Mouse (Mus musculus) MEL (cell line): ENCODE data around the gene Heatr5a. TPM values are rescaled to one million over a fixed set of nuclear protein-coding genes. Genes with fewer than 3 reads are reported as not detected.

ENCODE experiments used
- DNase-seq: peaks from one replicate; pipeline ENCODE4 v3.0.0; 2011; ENCODE audit warnings: low read depth, low spot score
- H3K27ac ChIP-seq: 2 replicates; pipeline ENCODE4 v1.5.1; 2012; ENCODE audit warnings: low read depth, mild to moderate bottlenecking, control low read depth, low read length, moderate library complexity; ENCODE audit not compliant: control insufficient read depth
- H3K27me3 ChIP-seq, 2 experiments: fragments of 150-350 bp in 1 of 2; sonication (generic) in 1 of 2; 2 replicates each; pipeline ENCODE4 v1.6.1; 2012; ENCODE audit warnings: low read length in 2 of 2, mild to moderate bottlenecking in 2 of 2, improper control_type of control experiment in 1 of 2, moderate library complexity in 1 of 2; ENCODE audit not compliant: insufficient read depth in 2 of 2, control insufficient read depth in 1 of 2
- H3K36me3 ChIP-seq, 2 experiments: 2 replicates each; pipeline ENCODE4 v1.6.1; 2012 to 2014; ENCODE audit warnings: low read length in 2 of 2, improper control_type of control experiment in 1 of 2, inconsistent platforms in 1 of 2, mild to moderate bottlenecking in 1 of 2; ENCODE audit not compliant: insufficient read depth in 2 of 2, control insufficient read depth in 1 of 2
- H3K4me1 ChIP-seq, 2 experiments: fragments of 150-350 bp in 1 of 2; sonication (generic) in 1 of 2; 2 replicates each; pipeline ENCODE4 v1.6.1; 2012; ENCODE audit warnings: low read length in 2 of 2, improper control_type of control experiment in 1 of 2, mild to moderate bottlenecking in 1 of 2; ENCODE audit not compliant: insufficient read depth in 2 of 2, control insufficient read depth in 1 of 2
- H3K4me3 ChIP-seq, 2 experiments: fragments of 150-350 bp in 1 of 2; sonication (generic) in 1 of 2; 2 replicates each; pipeline ENCODE4 v1.5.1; 2012; ENCODE audit warnings: low read depth in 2 of 2, low read length in 2 of 2, mild to moderate bottlenecking in 2 of 2, moderate library complexity in 2 of 2, control low read depth in 1 of 2, improper control_type of control experiment in 1 of 2; ENCODE audit not compliant: control insufficient read depth in 1 of 2, insufficient read depth in 1 of 2
- H3K79me2 ChIP-seq: 2 replicates; pipeline ENCODE4 v1.6.1; 2012; ENCODE audit warnings: mild to moderate bottlenecking, low read length, moderate library complexity; ENCODE audit not compliant: control insufficient read depth, poor library complexity, insufficient read depth
- H3K9ac ChIP-seq: 2 replicates; pipeline ENCODE4 v1.6.1; 2012; ENCODE audit warnings: low read depth, mild to moderate bottlenecking, control low read depth, low read length, moderate library complexity; ENCODE audit not compliant: control insufficient read depth, poor library complexity, severe bottlenecking
- H3K9me3 ChIP-seq: fragments of 150-350 bp; sonication (generic); replicated peaks from 2 replicates; pipeline ENCODE4 v1.6.1; 2012; ENCODE audit warnings: mild to moderate bottlenecking, low read length, improper control_type of control experiment, moderate library complexity; ENCODE audit not compliant: insufficient read depth
- CTCF ChIP-seq, 3 experiments: IDR thresholded peaks in 2 of 3; conservative IDR thresholded peaks in 1 of 3; 2 replicates each; pipeline ENCODE4 v1.5.1; 2011 to 2012; ENCODE audit warnings: low read length in 3 of 3, low read depth in 2 of 3, mild to moderate bottlenecking in 2 of 3, improper control_type of control experiment in 1 of 3, inconsistent platforms in 1 of 3, mixed read lengths in 1 of 3, moderate library complexity in 1 of 3; ENCODE audit not compliant: control insufficient read depth in 1 of 3, insufficient read depth in 1 of 3, poor library complexity in 1 of 3, severe bottlenecking in 1 of 3
- ELF1 ChIP-seq: IDR thresholded peaks from 2 replicates; pipeline ENCODE4 v1.6.1; 2014; ENCODE audit warnings: low read depth, mild to moderate bottlenecking, inconsistent platforms, low read length, improper control_type of control experiment, moderate library complexity
- EP300 ChIP-seq, 2 experiments: IDR thresholded peaks; 2 replicates each; pipeline ENCODE4 v1.6.1; 2011; ENCODE audit warnings: improper control_type of control experiment in 2 of 2, low read length in 2 of 2, low read depth in 1 of 2, mild to moderate bottlenecking in 1 of 2
- JUND ChIP-seq: IDR thresholded peaks from 2 replicates; pipeline ENCODE4 v1.6.1; 2011; ENCODE audit warnings: low read depth, mild to moderate bottlenecking, improper control_type of control experiment, low read length
- MAFK ChIP-seq: IDR thresholded peaks from 2 replicates; pipeline ENCODE4 v1.6.1; 2011; ENCODE audit warnings: low read depth, mild to moderate bottlenecking, low read length, improper control_type of control experiment, borderline replicate concordance
- MAZ ChIP-seq: IDR thresholded peaks from 2 replicates; pipeline ENCODE4 v1.6.1; 2012; ENCODE audit warnings: low read depth, mild to moderate bottlenecking, inconsistent platforms, low read length, improper control_type of control experiment
- MXI1 ChIP-seq: IDR thresholded peaks from 2 replicates; pipeline ENCODE4 v1.6.1; 2011; ENCODE audit warnings: mild to moderate bottlenecking, low read depth, low read length, improper control_type of control experiment
- NRF1 ChIP-seq: IDR thresholded peaks from 2 replicates; pipeline ENCODE4 v1.6.1; 2014; ENCODE audit warnings: low read depth, mild to moderate bottlenecking, inconsistent platforms, low read length, improper control_type of control experiment, moderate library complexity; ENCODE audit not compliant: poor library complexity, insufficient read depth, severe bottlenecking
- POLR2AphosphoS2 ChIP-seq: IDR thresholded peaks from 2 replicates; pipeline ENCODE4 v1.6.1; 2011; ENCODE audit warnings: low read length, improper control_type of control experiment
- RCOR1 ChIP-seq: IDR thresholded peaks from 2 replicates; pipeline ENCODE4 v1.6.1; 2012; ENCODE audit warnings: low read depth, mild to moderate bottlenecking, inconsistent platforms, low read length, improper control_type of control experiment
- SMC3 ChIP-seq: IDR thresholded peaks from 2 replicates; pipeline ENCODE4 v1.6.1; 2011; ENCODE audit warnings: low read depth, low read length, improper control_type of control experiment
- TBP ChIP-seq: IDR thresholded peaks from 2 replicates; pipeline ENCODE4 v1.8.0; 2011; ENCODE audit warnings: low read depth, low read length, improper control_type of control experiment
- USF1 ChIP-seq: IDR thresholded peaks from 2 replicates; pipeline ENCODE4 v1.6.1; 2014; ENCODE audit warnings: low read depth, mild to moderate bottlenecking, inconsistent platforms, low read length, improper control_type of control experiment, moderate library complexity
- ZMIZ1 ChIP-seq: IDR thresholded peaks from 2 replicates; pipeline ENCODE4 v1.6.1; 2012; ENCODE audit warnings: low read depth, mild to moderate bottlenecking, inconsistent platforms, low read length, improper control_type of control experiment, moderate library complexity
- ZNF384 ChIP-seq: IDR thresholded peaks from 2 replicates; pipeline ENCODE4 v1.6.1; 2012; ENCODE audit warnings: low read depth, mild to moderate bottlenecking, inconsistent platforms, low read length, improper control_type of control experiment
- polyA plus RNA-seq, 2 experiments: library from polyadenylated mRNA; stranded (reverse) in 1 of 2; unstranded in 1 of 2; fragments of >175 nt in 1 of 2; fragments of >200 nt in 1 of 2; gene quantifications; 2 replicates each; pipeline versions ENCODE4 v1.2.1 to v1.2.4; 2012; ENCODE audit warnings: low replicate concordance in 2 of 2, low read depth in 1 of 2; ENCODE audit not compliant: insufficient read length in 2 of 2, insufficient read depth in 1 of 2, missing spikeins in 1 of 2
- total RNA-seq: library from RNA; depleted of rRNA; stranded (reverse); fragments of 300-350 nt; gene quantifications from 2 replicates; pipeline ENCODE4 v1.2.3, GENCODE M21; 2012

Gene Heatr5a
- total and polyA plus RNA-seq, 3 experiments, result 41.2 to 70.5 (median 70.4) TPM

GRCm38 (mm10) chr12:51866226-51866910, 104.8 kb downstream of the Heatr5a start:
- H3K4me1 ChIP-seq, result peaks cover 10 to 29% of the 10 kb centered on the region in 2 experiments
- no peaks in the 10 kb centered on the region for H3K27me3 ChIP-seq
- H3K9me3 ChIP-seq, result no peaks in the 10 kb centered on the region
- peak overlapping the region; percentile 58 for H3K27ac ChIP-seq
- peak; percentile 65 for DNase-seq
- 0 out of 2 replicates have a peak, but pooled peaks have one; percentile 6 for TF ChIP-seq MXI1
- TF ChIP-seq TBP, result peak; percentile 76
- no peak for TF ChIP-seq SMC3
- TF ChIP-seq ELF1, result no peak
- no peak for TF ChIP-seq JUND
- TF ChIP-seq EP300 (IDR thresholded peaks at IDR 0.05; ENCODE audit: low read depth in 1 of 2, low read length in 2 of 2), result peak in 1 of 2 experiments; percentile 11; a peak in 1 of 4 replicates
- no peak for TF ChIP-seq ZMIZ1
- TF ChIP-seq POLR2AphosphoS2, result no peak
- no peak for TF ChIP-seq RCOR1
- no peak for TF ChIP-seq NRF1
- no peak for TF ChIP-seq ZNF384
- H3K4me3 ChIP-seq, result peak overlapping the region in 1 of 2 experiments; percentile 14; a peak in 1 of 4 replicates
- peak overlapping the region; percentile 32 for H3K9ac ChIP-seq
- peaks cover 0 to 28% of the 10 kb centered on the region in 2 experiments; a peak in 2 of 4 replicates for H3K36me3 ChIP-seq
- H3K79me2 ChIP-seq, result no peaks in the 10 kb centered on the region

- no peak for TF ChIP-seq MXI1
- TF ChIP-seq USF1, result peak; percentile 52
- no peak for TF ChIP-seq MAFK
- TF ChIP-seq CTCF (IDR thresholded peaks at IDR 0.05 in 2 of 3, conservative IDR thresholded peaks at IDR 0.05 in 1 of 3; ENCODE audit: control insufficient read depth in 1 of 3, insufficient read depth in 1 of 3, low read depth in 2 of 3, low read length in 3 of 3, poor library complexity in 1 of 3, severe bottlenecking in 1 of 3), result no peak
- no peak for TF ChIP-seq MAZ
- Histone ChIP-seq H3K9ac (peak overlapping the region; percentile 32), H3K9me3 (no peaks in the 10 kb centered on the region), H3K79me2 (no peaks in the 10 kb centered on the region), H3K36me3 (peaks cover 0 to 22% of the 10 kb centered on the region in 2 experiments; a peak in 2 of 4 replicates), H3K4me1 (peaks cover 8 to 24% of the 10 kb centered on the region in 2 experiments), H3K4me3 (no peak overlapping the region), H3K27ac (peak overlapping the region; percentile 58), H3K27me3 (no peaks in the 10 kb centered on the region)
- DNase-seq, result peak; percentile 56
Observed at GRCm38 (mm10) chr12:51865790-51866179, 105.3 kb downstream of the Heatr5a start.
